Comparison of ENCODE assay signal across 7 mouse cellular contexts in genomic region chr10:127511634-127512306, GRCm38 (mm10). TPM values are rescaled to one million over a fixed set of nuclear protein-coding genes. Genes with fewer than 3 reads are reported as not detected.
DNase-seq lines count a peak whose midpoint lies in the region; ATAC-seq and TF ChIP-seq lines count a peak whose summit lies in the region.

No protein-coding gene starts in this region.

- DNase-seq in B cell, adult 2 months = peak; percentile 70 to 73
- peak; percentile 85 for DNase-seq in CH12.LX (ENCODE audit: extremely low read depth)
- peak; percentile 89 to 94 for DNase-seq in cerebellum, postnatal 25 days
- DNase-seq in layer of hippocampus, postnatal 36 days = peak; percentile 77 to 80

- H3K27ac ChIP-seq in CH12.LX (ENCODE audit: insufficient read depth, low read depth) (peak overlapping the region; percentile 88), macrophage (no peak overlapping the region)
- no peak overlapping the region for H3K27ac ChIP-seq in heart, embryonic 12.5 days (ENCODE audit: poor library complexity, severe bottlenecking)
- H3K27ac ChIP-seq in stomach, embryonic 15.5 days = 0 out of 2 replicates have a peak overlapping the region, but pooled peaks have one; percentile 1

- peaks cover 3 to 17% of the 10 kb centered on the region in 2 experiments for H3K36me3 ChIP-seq in CH12.LX (replicated peaks in 1 of 2; ENCODE audit: control insufficient read depth in 1 of 2, insufficient read depth in 1 of 2, low read length in 1 of 2)
- H3K36me3 ChIP-seq in heart, embryonic 12.5 days = no peaks in the 10 kb centered on the region
- H3K36me3 ChIP-seq in macrophage (ENCODE audit: inconsistent target) = no peaks in the 10 kb centered on the region
- H3K36me3 ChIP-seq in stomach, embryonic 15.5 days = no peaks in the 10 kb centered on the region

- H3K27me3 ChIP-seq in CH12.LX (replicated peaks) = peaks cover 17% of the 10 kb centered on the region
- H3K27me3 ChIP-seq in heart, embryonic 12.5 days (replicated peaks) = peaks cover 88% of the 10 kb centered on the region
- peaks cover 69% of the 10 kb centered on the region for H3K27me3 ChIP-seq in stomach, embryonic 15.5 days (replicated peaks)

- dilution Hi-C loops in CH12.LX (cut with MboI; ENCODE audit: extremely low pct_ligation_motif_present, extremely low pct_unique_long_range_greater_than_20kb, low sequenced_read_pairs) = no loop called here

- peaks cover 29 to 62% of the 10 kb centered on the region in 2 experiments for H3K4me1 ChIP-seq in CH12.LX (ENCODE audit: control insufficient read depth in 1 of 2, insufficient read depth in 2 of 2)
- H3K4me1 ChIP-seq in heart, embryonic 12.5 days (replicated peaks) = peaks cover 70% of the 10 kb centered on the region
- peaks cover 74% of the 10 kb centered on the region for H3K4me1 ChIP-seq in stomach, embryonic 15.5 days

- ATAC-seq in heart, embryonic 12.5 days (ENCODE audit: insufficient number of reproducible peaks, low FRiP score) = no peak
- no peak for ATAC-seq in stomach, embryonic 15.5 days (ENCODE audit: insufficient read depth, low FRiP score, low read depth)

- TF ChIP-seq RAD21 in CH12.LX (IDR thresholded peaks at IDR 0.05; ENCODE audit: low read depth, low read length) = no peak

- in situ Hi-C loops in CH12.LX (cut with MboI; ENCODE audit: low pct_ligation_motif_present, low pct_unique_long_range_greater_than_20kb, low sequenced_read_pairs) = no loop called here

- H3K9ac ChIP-seq in CH12.LX (ENCODE audit: insufficient read depth, low read depth) = peak overlapping the region; percentile 86
- H3K9ac ChIP-seq in heart, embryonic 12.5 days = peak overlapping the region; percentile 59
- H3K9ac ChIP-seq in stomach, embryonic 15.5 days = no peak overlapping the region

- peak; percentile 58; the same call in 1 of the 2 replicates for TF ChIP-seq POLR2A in CH12.LX (IDR thresholded peaks at IDR 0.05; ENCODE audit: low read depth, low read length)

- H3K4me3 ChIP-seq in CH12.LX (replicated peaks in 1 of 3; ENCODE audit: low read depth in 2 of 3, low read length in 2 of 3, poor library complexity in 1 of 3) = peak overlapping the region; percentile 55 to 67 (median 59)
- H3K4me3 ChIP-seq in heart, embryonic 12.5 days = peak overlapping the region; percentile 48
- peak overlapping the region; percentile 36 for H3K4me3 ChIP-seq in macrophage (ENCODE audit: inconsistent target)
- H3K4me3 ChIP-seq in stomach, embryonic 15.5 days (replicated peaks) = peak overlapping the region; percentile 48

- H3K79me2 ChIP-seq in CH12.LX (replicated peaks; ENCODE audit: control insufficient read depth, extremely low read depth, insufficient read depth, poor library complexity, severe bottlenecking) (no peaks in the 10 kb centered on the region), macrophage (ENCODE audit: inconsistent target) (no peaks in the 10 kb centered on the region)

- peak overlapping the region; percentile 86 for H3K4me2 ChIP-seq in CH12.LX (ENCODE audit: insufficient read depth, low read depth, poor library complexity, severe bottlenecking)
- H3K4me2 ChIP-seq in heart, embryonic 12.5 days = peak overlapping the region; percentile 84
- H3K4me2 ChIP-seq in stomach, embryonic 15.5 days = peak overlapping the region; percentile 94

- H3K9me3 ChIP-seq in CH12.LX (replicated peaks; ENCODE audit: low read length) = no peaks in the 10 kb centered on the region
- H3K9me3 ChIP-seq in heart, embryonic 12.5 days (replicated peaks) = no peaks in the 10 kb centered on the region
- H3K9me3 ChIP-seq in stomach, embryonic 15.5 days = no peaks in the 10 kb centered on the region

- no peak; the same call in 1 of the 2 replicates for TF ChIP-seq EP300 in CH12.LX (IDR thresholded peaks at IDR 0.05; ENCODE audit: low read length)

- WGBS in heart, embryonic 12.5 days = 1% methylated on average over 46 of the region's 46 CpGs
- WGBS in macrophage (ENCODE audit: missing documents) = 2% methylated on average over 44 of the region's 46 CpGs
- under 1% methylated on average over 43 of the region's 46 CpGs for WGBS in stomach, embryonic 15.5 days

- TF ChIP-seq CTCF in CH12.LX (conservative IDR thresholded peaks at IDR 0.05 in 1 of 2, IDR thresholded peaks at IDR 0.05 in 1 of 2; ENCODE audit: low read depth in 2 of 2, low read length in 2 of 2) = no peak; a peak in 1 of 4 replicates

TF ChIP-seq in CH12.LX, 34 proteins besides CTCF, POLR2A, EP300 and RAD21 (continues in another document):
- peak; percentile 57 for TF ChIP-seq NRF1 (IDR thresholded peaks at IDR 0.05; ENCODE audit: low read depth, low read length)
- no peak for TF ChIP-seq JUND (conservative IDR thresholded peaks at IDR 0.05; ENCODE audit: low read depth, low read length)
- TF ChIP-seq ZC3H11A (IDR thresholded peaks at IDR 0.05; ENCODE audit: low read depth, low read length) = no peak
- TF ChIP-seq UBTF (IDR thresholded peaks at IDR 0.05; ENCODE audit: low read depth, low read length) = no peak; the same call in 1 of the 2 replicates
- no peak for TF ChIP-seq TBP (conservative IDR thresholded peaks at IDR 0.05; ENCODE audit: low read depth, low read length)
- TF ChIP-seq USF2 (conservative IDR thresholded peaks at IDR 0.05; ENCODE audit: low read depth, low read length) = no peak
- TF ChIP-seq MXI1 (IDR thresholded peaks at IDR 0.05; ENCODE audit: low read depth, low read length) = 0 out of 2 replicates have a peak, but pooled peaks have one; percentile 33
- TF ChIP-seq JUN (IDR thresholded peaks at IDR 0.05; ENCODE audit: insufficient read depth, low read depth, low read length) = no peak
- no peak for TF ChIP-seq E2F4 (IDR thresholded peaks at IDR 0.05; ENCODE audit: insufficient replicate concordance, low read depth, low read length)
- no peak for TF ChIP-seq USF1 (IDR thresholded peaks at IDR 0.05; ENCODE audit: low read depth, low read length)
- TF ChIP-seq HCFC1 (IDR thresholded peaks at IDR 0.05; ENCODE audit: low read depth, low read length) = no peak
- no peak; the same call in 1 of the 2 replicates for TF ChIP-seq MYC (IDR thresholded peaks at IDR 0.05; ENCODE audit: low read depth, low read length)
- TF ChIP-seq ELF1 (IDR thresholded peaks at IDR 0.05; ENCODE audit: low read depth, low read length) = no peak
- no peak for TF ChIP-seq RCOR1 (conservative IDR thresholded peaks at IDR 0.05; ENCODE audit: low read depth, low read length)
- no peak for TF ChIP-seq MAFK (IDR thresholded peaks at IDR 0.05; ENCODE audit: insufficient replicate concordance, low read length)
- TF ChIP-seq MAX (IDR thresholded peaks at IDR 0.05; ENCODE audit: low read length) = 0 out of 2 replicates have a peak, but pooled peaks have one; percentile 32

RNA-seq across cellular contexts. Expression of gene Ndufa4l2, which starts 3.0 kb away (rescaled TPM):
- 0.47 and 0.80 TPM in 2 replicates for total RNA-seq in CH12.LX (2012; rRNA removed)
- total RNA-seq in CH12.LX (2014; rRNA removed) = not detected in 2 replicates
- not detected in 2 replicates for polyA plus RNA-seq in CH12.LX (2012; ENCODE audit: insufficient read length, low read depth)
- polyA plus RNA-seq in heart, embryonic 12.5 days (2016; fragmentation: Nextera tagmentation; extraction: Ambion mirVana) = 19.5 and 24.4 TPM in 2 replicates
- total RNA-seq in layer of hippocampus, postnatal 36 days (2021) = 1 to 10 TPM; 3.5 to 4.8 TPM
- 1 to 10 TPM in 1 of 26 experiments, not detected in 25; 1.9 TPM for total RNA-seq in macrophage (2018; cell fraction: chromatin; rRNA removed)
- total RNA-seq in macrophage (2018; cell fraction: cytosol; rRNA removed) = not detected
- not detected for total RNA-seq in macrophage (2018; cell fraction: nucleus; rRNA removed)
- polyA plus RNA-seq in macrophage (2018) = not detected in 3 replicates
- polyA plus RNA-seq in stomach, embryonic 15.5 days (2015; fragmentation: Nextera tagmentation; extraction: Ambion mirVana) = 92.8 and 117 TPM in 2 replicates

RNA-seq across cellular contexts. Expression of gene Stac3, which starts 10.3 kb away (rescaled TPM):
- total RNA-seq in CH12.LX (2012; rRNA removed) (0.08 and 0.42 TPM in 2 replicates), CH12.LX (2014; rRNA removed) (0.50 TPM in 1 of 2 replicates, not detected in the other)
- polyA plus RNA-seq in CH12.LX (2012; ENCODE audit: insufficient read length, low read depth) (0.79 and 0.93 TPM in 2 replicates), macrophage (2018) (0.09 to 0.59 TPM in 2 of 3 replicates, not detected in the other)
- polyA plus RNA-seq in heart, embryonic 12.5 days (2016; fragmentation: Nextera tagmentation; extraction: Ambion mirVana) = 0.50 and 1.1 TPM in 2 replicates
- total RNA-seq in layer of hippocampus, postnatal 36 days (2021) = 1 to 10 TPM; 3.0 to 3.7 TPM
- total RNA-seq in macrophage (2018; cell fraction: chromatin; rRNA removed) = 10 to 100 TPM in 19 of 26 experiments, 1 to 10 TPM in 7; 2.8 to 52.1 (median 14.7) TPM
- total RNA-seq in macrophage (2018; cell fraction: cytosol; rRNA removed) = 1 to 10 TPM in 2 of 26 experiments, under 1 TPM in 20, not detected in 4; 0.05 to 1.7 (median 0.33) TPM
- 10 to 100 TPM in 5 of 26 experiments, 1 to 10 TPM in 20, under 1 TPM in 1; 0.72 to 21.7 (median 7.4) TPM for total RNA-seq in macrophage (2018; cell fraction: nucleus; rRNA removed)
- polyA plus RNA-seq in stomach, embryonic 15.5 days (2015; fragmentation: Nextera tagmentation; extraction: Ambion mirVana) = 0.92 and 1.7 TPM in 2 replicates

RNA-seq across cellular contexts. Expression of gene Shmt2, which starts 10.5 kb away (rescaled TPM):
- total RNA-seq in CH12.LX (2012; rRNA removed) = 252 and 317 TPM in 2 replicates
- total RNA-seq in CH12.LX (2014; rRNA removed) = 267 and 273 TPM in 2 replicates
- 315 and 353 TPM in 2 replicates for polyA plus RNA-seq in CH12.LX (2012; ENCODE audit: insufficient read length, low read depth)
- 80.4 and 83.8 TPM in 2 replicates for polyA plus RNA-seq in heart, embryonic 12.5 days (2016; fragmentation: Nextera tagmentation; extraction: Ambion mirVana)
- total RNA-seq in layer of hippocampus, postnatal 36 days (2021) = 10 to 100 TPM; 27.4 to 29.9 TPM
- total RNA-seq in macrophage (2018; cell fraction: chromatin; rRNA removed) = 10 to 100 TPM in 19 of 26 experiments, 1 to 10 TPM in 7; 3.9 to 38.4 (median 20.7) TPM
- 10 to 100 TPM in 25 of 26 experiments, 1 to 10 TPM in 1; 9.3 to 16.3 (median 14.4) TPM for total RNA-seq in macrophage (2018; cell fraction: cytosol; rRNA removed)
- 10 to 100 TPM in 19 of 26 experiments, 1 to 10 TPM in 7; 3.7 to 40.0 (median 16.5) TPM for total RNA-seq in macrophage (2018; cell fraction: nucleus; rRNA removed)
- polyA plus RNA-seq in macrophage (2018) = 14.8 to 30.5 TPM (median 16.0 TPM) in 3 replicates
- polyA plus RNA-seq in stomach, embryonic 15.5 days (2015; fragmentation: Nextera tagmentation; extraction: Ambion mirVana) = 142 and 144 TPM in 2 replicates

RNA-seq across cellular contexts. Expression of gene Nxph4, which starts 22.6 kb away (rescaled TPM):
- total RNA-seq in CH12.LX (2012; rRNA removed) (0.13 TPM in 1 of 2 replicates, not detected in the other), CH12.LX (2014; rRNA removed) (not detected in 2 replicates)
- polyA plus RNA-seq in CH12.LX (2012; ENCODE audit: insufficient read length, low read depth) (0.14 and 0.15 TPM in 2 replicates), macrophage (2018) (not detected in 3 replicates)
- 0.33 and 0.65 TPM in 2 replicates for polyA plus RNA-seq in heart, embryonic 12.5 days (2016; fragmentation: Nextera tagmentation; extraction: Ambion mirVana)
- 1 to 10 TPM; 1.3 to 1.7 TPM for total RNA-seq in layer of hippocampus, postnatal 36 days (2021)
- total RNA-seq in macrophage (2018; cell fraction: chromatin; rRNA removed) = not detected
- not detected for total RNA-seq in macrophage (2018; cell fraction: cytosol; rRNA removed)
- under 1 TPM in 2 of 26 experiments, not detected in 24; 0.48 to 0.69 TPM for total RNA-seq in macrophage (2018; cell fraction: nucleus; rRNA removed)
- polyA plus RNA-seq in stomach, embryonic 15.5 days (2015; fragmentation: Nextera tagmentation; extraction: Ambion mirVana) = 5.0 and 5.4 TPM in 2 replicates

Comparison
In these comparisons a context has a peak if more than half of its experiments do, and no peak if none do; other contexts are left out.
1. H3K27ac ChIP-seq: peak in CH12.LX (single experiment) and stomach, embryonic 15.5 days (single experiment); none in heart, embryonic 12.5 days (single experiment) and macrophage (single experiment).
2. RNA of gene Ndufa4l2, which starts 3.0 kb away (polyA plus RNA-seq): 92.8 to 117 TPM in stomach, embryonic 15.5 days and 19.5 to 24.4 TPM in heart, embryonic 12.5 days; not detected in CH12.LX and not detected in macrophage; every median in the first group is over 10 times any median in the second.
3. Peak in every context shown above with its lines, with median percentiles within 50 percentile points of each other: DNase-seq, H3K4me2 ChIP-seq and H3K4me3 ChIP-seq.